Mouse (Mus musculus): ENCODE measurements around the gene Adra1d. TPM values are rescaled to one million over a fixed set of nuclear protein-coding genes. Genes with fewer than 3 reads are reported as not detected.

Gene Adra1d
- polyA plus RNA-seq, 1 experiment from 2014 or later: not detected

GRCm38 (mm10) chr2:131546308-131546700 lies 15.8 kb downstream of the Adra1d start:
- WGBS: under 1% methylated on average over 26 of the region's 27 CpGs
- H3K9ac ChIP-seq (ENCODE audit: low read length): peak overlapping the region; percentile 41; the same call in 1 of the 2 replicates
- H3K27me3 ChIP-seq (ENCODE audit: control insufficient read depth, insufficient read depth, low read length): peaks cover 30% of the 10 kb centered on the region
- ATAC-seq (replicated peaks; ENCODE audit: low FRiP score) (no peak), DNase-seq (ENCODE audit: low spot score) (no peak)
- H3K27ac ChIP-seq (ENCODE audit: low read depth, low read length): no peak overlapping the region
- peak overlapping the region; percentile 40 for H3K4me3 ChIP-seq (ENCODE audit: low read depth, low read length)
- no peaks in the 10 kb centered on the region for H3K9me3 ChIP-seq (ENCODE audit: control insufficient read depth, low read length)
- H3K4me1 ChIP-seq (replicated peaks; ENCODE audit: control insufficient read depth, insufficient read depth, low read length): 0 out of 2 replicates have a peak, but pooled peaks cover 5% of the 10 kb centered on the region
- peak overlapping the region; percentile 74 for H3K4me2 ChIP-seq (ENCODE audit: low read depth, low read length, severe bottlenecking)
- H3K36me3 ChIP-seq (ENCODE audit: control insufficient read depth, insufficient read depth, low read length): no peaks in the 10 kb centered on the region

- no peaks in the 10 kb centered on the region for H3K36me3 ChIP-seq (ENCODE audit: control insufficient read depth, insufficient read depth, low read length)
- peaks cover 30% of the 10 kb centered on the region for H3K27me3 ChIP-seq (ENCODE audit: control insufficient read depth, insufficient read depth, low read length)
- WGBS: 4% methylated on average over 45 of the region's 45 CpGs
- H3K9me3 ChIP-seq (ENCODE audit: control insufficient read depth, low read length): no peaks in the 10 kb centered on the region
- peak overlapping the region; percentile 41; the same call in 1 of the 2 replicates for H3K9ac ChIP-seq (ENCODE audit: low read length)
- H3K27ac ChIP-seq (ENCODE audit: low read depth, low read length): no peak overlapping the region
- peak overlapping the region; percentile 74 for H3K4me2 ChIP-seq (ENCODE audit: low read depth, low read length, severe bottlenecking)
- 0 out of 2 replicates have a peak, but pooled peaks cover 5% of the 10 kb centered on the region for H3K4me1 ChIP-seq (replicated peaks; ENCODE audit: control insufficient read depth, insufficient read depth, low read length)
- peak overlapping the region; percentile 40 for H3K4me3 ChIP-seq (ENCODE audit: low read depth, low read length)
- peak; percentile 83 for DNase-seq (ENCODE audit: low spot score)
- ATAC-seq (replicated peaks; ENCODE audit: low FRiP score): peak; percentile 57
Measured at GRCm38 (mm10) chr2:131545386-131546307, 16.4 kb downstream of the Adra1d start.

GRCm38 (mm10) chr2:131542531-131542930 lies 19.6 kb downstream of the Adra1d start:
- H3K4me3 ChIP-seq (ENCODE audit: low read depth, low read length): no peak overlapping the region
- no peak for DNase-seq (ENCODE audit: low spot score)

GRCm38 (mm10) chr2:131541686-131542085 lies 20.4 kb downstream of the Adra1d start:
- no peak for ATAC-seq (replicated peaks; ENCODE audit: low FRiP score)
- no peak overlapping the region for H3K4me3 ChIP-seq (ENCODE audit: low read depth, low read length)
- H3K9me3 ChIP-seq (ENCODE audit: control insufficient read depth, low read length): no peaks in the 10 kb centered on the region
- H3K36me3 ChIP-seq (ENCODE audit: control insufficient read depth, insufficient read depth, low read length): no peaks in the 10 kb centered on the region
- H3K4me1 ChIP-seq (replicated peaks; ENCODE audit: control insufficient read depth, insufficient read depth, low read length): 0 out of 2 replicates have a peak, but pooled peaks cover 5% of the 10 kb centered on the region
- no peak for DNase-seq (ENCODE audit: low spot score)
- no peak overlapping the region for H3K9ac ChIP-seq (ENCODE audit: low read length)
- 79% methylated on average over 4 of the region's 4 CpGs for WGBS
- H3K4me2 ChIP-seq (ENCODE audit: low read depth, low read length, severe bottlenecking): no peak overlapping the region
- H3K27ac ChIP-seq (ENCODE audit: low read depth, low read length): no peak overlapping the region
- peaks cover 12% of the 10 kb centered on the region for H3K27me3 ChIP-seq (ENCODE audit: control insufficient read depth, insufficient read depth, low read length)

More at GRCm38 (mm10) chr2:131542531-131542930, 19.6 kb downstream of the Adra1d start:
- ATAC-seq (replicated peaks; ENCODE audit: low FRiP score): 0 out of 2 replicates have a peak, but pooled peaks have one; percentile 14
- Histone ChIP-seq H3K4me2 (ENCODE audit: low read depth, low read length, severe bottlenecking) (no peak overlapping the region), H3K27ac (ENCODE audit: low read depth, low read length) (no peak overlapping the region), H3K9me3 (ENCODE audit: control insufficient read depth, low read length) (no peaks in the 10 kb centered on the region), H3K36me3 (ENCODE audit: control insufficient read depth, insufficient read depth, low read length) (no peaks in the 10 kb centered on the region), H3K9ac (ENCODE audit: low read length) (no peak overlapping the region), H3K4me1 (replicated peaks; ENCODE audit: control insufficient read depth, insufficient read depth, low read length) (0 out of 2 replicates have a peak, but pooled peaks cover 5% of the 10 kb centered on the region), H3K27me3 (ENCODE audit: control insufficient read depth, insufficient read depth, low read length) (peaks cover 21% of the 10 kb centered on the region)
- WGBS: 31% methylated on average over 6 of the region's 6 CpGs

GRCm38 (mm10) chr2:131539780-131540179 lies 22.3 kb downstream of the Adra1d start:
- H3K27me3 ChIP-seq (ENCODE audit: control insufficient read depth, insufficient read depth, low read length): no peaks in the 10 kb centered on the region
- no peak overlapping the region for H3K27ac ChIP-seq (ENCODE audit: low read depth, low read length)
- ATAC-seq (replicated peaks; ENCODE audit: low FRiP score) (no peak), DNase-seq (ENCODE audit: low spot score) (no peak)
- H3K36me3 ChIP-seq (ENCODE audit: control insufficient read depth, insufficient read depth, low read length): no peaks in the 10 kb centered on the region
- 86% methylated on average over 6 of the region's 6 CpGs for WGBS
- H3K9ac ChIP-seq (ENCODE audit: low read length): no peak overlapping the region
- no peaks in the 10 kb centered on the region for H3K4me1 ChIP-seq (replicated peaks; ENCODE audit: control insufficient read depth, insufficient read depth, low read length)
- no peak overlapping the region for H3K4me3 ChIP-seq (ENCODE audit: low read depth, low read length)
- no peak overlapping the region for H3K4me2 ChIP-seq (ENCODE audit: low read depth, low read length, severe bottlenecking)
- no peaks in the 10 kb centered on the region for H3K9me3 ChIP-seq (ENCODE audit: control insufficient read depth, low read length)

- Histone ChIP-seq H3K27me3 (ENCODE audit: control insufficient read depth, insufficient read depth, low read length) (no peaks in the 10 kb centered on the region), H3K4me3 (ENCODE audit: low read depth, low read length) (no peak overlapping the region), H3K9ac (ENCODE audit: low read length) (no peak overlapping the region), H3K9me3 (ENCODE audit: control insufficient read depth, low read length) (no peaks in the 10 kb centered on the region), H3K36me3 (ENCODE audit: control insufficient read depth, insufficient read depth, low read length) (no peaks in the 10 kb centered on the region), H3K4me2 (ENCODE audit: low read depth, low read length, severe bottlenecking) (no peak overlapping the region), H3K27ac (ENCODE audit: low read depth, low read length) (no peak overlapping the region), H3K4me1 (replicated peaks; ENCODE audit: control insufficient read depth, insufficient read depth, low read length) (no peaks in the 10 kb centered on the region)
- ATAC-seq (replicated peaks; ENCODE audit: low FRiP score) (no peak), DNase-seq (ENCODE audit: low spot score) (no peak)
- WGBS: 80% methylated on average over 7 of the region's 7 CpGs
Measured at GRCm38 (mm10) chr2:131538341-131538740, 23.7 kb downstream of the Adra1d start.

GRCm38 (mm10) chr2:131535168-131535567 lies 26.9 kb downstream of the Adra1d start:
- H3K4me1 ChIP-seq (replicated peaks; ENCODE audit: control insufficient read depth, insufficient read depth, low read length): no peaks in the 10 kb centered on the region
- H3K9ac ChIP-seq (ENCODE audit: low read length): no peak overlapping the region
- WGBS: 90% methylated on average over 5 of the region's 5 CpGs
- no peak overlapping the region for H3K4me3 ChIP-seq (ENCODE audit: low read depth, low read length)
- H3K4me2 ChIP-seq (ENCODE audit: low read depth, low read length, severe bottlenecking): no peak overlapping the region
- no peak for ATAC-seq (replicated peaks; ENCODE audit: low FRiP score)
- no peaks in the 10 kb centered on the region for H3K36me3 ChIP-seq (ENCODE audit: control insufficient read depth, insufficient read depth, low read length)
- H3K27me3 ChIP-seq (ENCODE audit: control insufficient read depth, insufficient read depth, low read length): no peaks in the 10 kb centered on the region
- no peak overlapping the region for H3K27ac ChIP-seq (ENCODE audit: low read depth, low read length)
- DNase-seq (ENCODE audit: low spot score): no peak
- H3K9me3 ChIP-seq (ENCODE audit: control insufficient read depth, low read length): no peaks in the 10 kb centered on the region

GRCm38 (mm10) chr2:131531271-131531670 lies 30.8 kb downstream of the Adra1d start:
- H3K9ac ChIP-seq (ENCODE audit: low read length): no peak overlapping the region
- H3K4me2 ChIP-seq (ENCODE audit: low read depth, low read length, severe bottlenecking): no peak overlapping the region
- H3K27ac ChIP-seq (ENCODE audit: low read depth, low read length): no peak overlapping the region
- no peak overlapping the region for H3K4me3 ChIP-seq (ENCODE audit: low read depth, low read length)
- DNase-seq (ENCODE audit: low spot score) (no peak), ATAC-seq (replicated peaks; ENCODE audit: low FRiP score) (no peak)
- H3K4me1 ChIP-seq (replicated peaks; ENCODE audit: control insufficient read depth, insufficient read depth, low read length): no peaks in the 10 kb centered on the region
- WGBS: 81% methylated on average over 7 of the region's 7 CpGs
- no peaks in the 10 kb centered on the region for H3K27me3 ChIP-seq (ENCODE audit: control insufficient read depth, insufficient read depth, low read length)
- no peaks in the 10 kb centered on the region for H3K36me3 ChIP-seq (ENCODE audit: control insufficient read depth, insufficient read depth, low read length)
- H3K9me3 ChIP-seq (ENCODE audit: control insufficient read depth, low read length): no peaks in the 10 kb centered on the region
